Mouse (Mus musculus) heart, adult 18-20 months (tissue): ENCODE data around the gene Eif4e3. TPM values are rescaled to one million over a fixed set of nuclear protein-coding genes. Genes with fewer than 3 reads are reported as not detected.
A peak's percentile ranks its signal among the peaks of the same experiment; 100 is the strongest.

Source experiments
- DNase-seq, 2 experiments: peaks; one replicate each; pipeline ENCODE4 v3.0.0; 2021 to 2022; ENCODE audit warnings: mixed read lengths in 1 of 2
- total RNA-seq, 2 experiments: library from RNA; stranded (reverse); gene quantifications; 2 replicates each; pipeline ENCODE4 v1.2.3; 2021

Gene Eif4e3
- total RNA-seq, 2 experiments from 2014 or later: 44.5 to 45.6 TPM

DNA sequence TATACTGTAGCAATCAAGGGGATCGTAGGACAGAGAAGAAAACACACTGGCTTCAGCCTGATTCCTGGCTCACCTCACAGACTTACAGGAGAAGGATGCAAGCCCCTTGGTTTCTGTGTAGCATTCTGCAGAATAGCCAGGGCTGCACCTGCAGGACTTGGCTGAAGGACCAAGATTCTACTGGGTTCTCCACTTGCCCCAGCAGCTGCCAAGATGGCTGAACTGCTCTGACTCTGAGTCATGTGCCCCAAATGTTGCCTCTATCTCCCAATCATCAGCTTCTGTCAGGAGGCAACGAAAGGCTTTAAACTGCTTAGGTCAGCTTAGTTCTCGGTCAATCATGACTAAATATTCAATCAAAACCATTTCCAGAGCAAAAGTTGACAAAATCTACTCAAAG is 42.0 kb downstream of the Eif4e3 start:
- no peak for DNase-seq

DNA sequence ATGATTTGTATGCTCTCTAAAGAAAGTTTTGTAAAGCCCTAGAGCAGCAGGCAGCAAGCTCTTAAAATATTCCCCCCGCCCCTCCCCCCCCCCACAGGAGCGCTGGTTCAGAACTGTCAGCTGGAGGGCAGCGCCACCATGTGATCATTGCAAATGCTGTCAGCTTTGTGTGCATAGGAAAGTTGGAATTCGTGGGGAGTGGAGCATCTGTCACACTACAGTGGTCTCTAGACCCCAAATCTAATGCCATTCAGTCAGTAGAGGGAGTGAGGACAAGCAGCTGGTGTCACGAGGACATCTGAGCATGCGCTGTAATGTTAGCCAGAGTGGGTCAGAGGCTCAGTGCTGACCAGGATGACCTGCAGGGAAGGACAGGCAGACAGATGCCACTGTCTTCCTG is 42.9 kb downstream of the Eif4e3 start:
- peak in 1 of 2 experiments; percentile 34 for DNase-seq

DNA sequence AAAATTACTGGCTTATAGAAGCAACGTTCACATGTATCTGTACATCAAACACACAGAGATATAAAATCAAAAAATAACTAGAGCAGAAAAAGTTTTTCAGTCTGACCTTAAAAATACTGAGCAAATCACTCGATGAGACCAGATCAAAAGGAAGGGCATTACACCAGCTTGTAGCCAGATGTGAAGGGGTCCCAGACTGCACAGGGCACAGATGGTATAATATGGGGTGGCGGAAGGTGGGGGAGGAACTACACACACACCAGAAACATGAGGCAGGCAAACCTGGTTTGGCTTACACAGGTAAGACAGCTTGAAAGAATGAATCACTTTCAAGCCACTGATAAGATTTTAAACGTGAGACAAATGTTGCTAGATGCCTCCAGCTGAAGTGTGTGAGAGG is 45.4 kb downstream of the Eif4e3 start:
- DNase-seq: no peak

DNA sequence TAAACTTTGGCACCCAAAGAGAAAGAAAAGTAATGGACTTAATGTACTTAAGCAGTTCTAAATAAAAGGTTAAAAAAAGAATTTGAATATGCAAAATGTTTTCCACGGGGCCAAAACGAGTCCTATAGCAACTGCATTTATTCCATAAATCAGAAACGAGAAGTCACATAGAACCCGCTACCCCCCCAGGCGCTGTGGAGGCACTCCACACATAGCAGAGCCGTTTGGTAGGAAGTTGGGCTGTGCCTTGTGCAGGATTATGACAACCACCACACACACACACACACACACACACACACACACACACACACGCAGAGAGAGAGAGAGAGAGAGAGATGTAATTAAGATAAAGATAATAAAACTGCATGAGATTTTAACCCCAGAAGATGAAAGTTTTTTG is 46.1 kb downstream of the Eif4e3 start:
- DNase-seq: no peak

DNA sequence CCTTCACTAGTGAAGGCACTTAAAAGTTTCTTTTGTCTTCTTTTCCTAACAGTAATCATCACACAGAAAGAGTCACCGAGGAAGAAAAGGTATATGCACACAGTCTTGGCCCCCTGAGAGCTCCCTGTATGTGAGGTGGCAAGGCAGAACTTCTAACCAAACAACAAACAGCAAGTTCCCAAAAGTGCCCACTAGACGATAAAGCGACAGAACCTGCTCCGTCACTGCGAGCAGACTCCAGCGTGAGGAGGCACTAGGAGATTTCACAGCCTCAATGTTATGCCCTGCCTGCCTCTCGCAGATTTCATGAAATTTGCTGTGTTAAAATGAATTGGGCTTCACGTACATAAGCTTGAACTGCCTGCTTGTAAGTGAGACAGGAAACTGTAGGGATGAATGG is 46.6 kb downstream of the Eif4e3 start:
- DNase-seq: no peak

DNA sequence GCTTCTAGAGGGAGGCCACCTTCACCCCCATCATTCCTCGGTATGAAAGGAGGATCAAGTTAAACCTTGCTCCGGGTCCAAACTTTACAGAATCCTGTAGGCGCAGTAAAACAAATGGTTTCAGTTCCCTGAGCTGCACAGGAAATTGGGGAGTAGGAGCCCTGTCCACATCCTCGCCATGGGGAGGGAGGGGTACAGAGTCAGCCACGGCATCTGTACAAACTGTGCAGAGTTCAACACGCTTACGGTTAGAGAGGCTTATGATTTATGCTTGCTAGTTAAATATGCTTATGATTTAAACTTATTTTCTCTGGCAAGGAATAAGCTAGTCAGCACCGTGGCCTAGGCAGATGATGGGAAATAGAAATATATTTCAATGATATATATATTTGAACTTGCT is 47.1 kb downstream of the Eif4e3 start:
- peak in 1 of 2 experiments; percentile 31 for DNase-seq

DNA sequence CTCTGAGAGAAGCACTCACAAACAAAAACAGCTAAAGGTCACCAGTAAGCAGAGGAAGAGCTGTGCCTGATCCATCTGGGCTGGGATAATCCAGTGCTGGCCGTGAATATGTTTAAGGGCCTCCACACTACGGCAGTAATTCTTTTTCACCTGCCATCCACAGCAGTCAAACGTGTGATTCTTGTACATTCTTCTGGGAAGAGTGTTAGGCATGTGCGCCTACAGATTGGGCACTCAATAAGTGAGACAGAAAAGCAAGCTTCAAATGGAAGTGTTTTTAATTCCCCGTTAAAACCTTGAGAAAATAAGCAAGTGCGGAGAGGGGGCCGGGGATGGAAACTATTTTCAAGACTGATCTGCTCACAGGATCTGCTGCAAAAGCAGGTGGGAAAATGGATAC is 48.7 kb downstream of the Eif4e3 start:
- DNase-seq: no peak

DNA sequence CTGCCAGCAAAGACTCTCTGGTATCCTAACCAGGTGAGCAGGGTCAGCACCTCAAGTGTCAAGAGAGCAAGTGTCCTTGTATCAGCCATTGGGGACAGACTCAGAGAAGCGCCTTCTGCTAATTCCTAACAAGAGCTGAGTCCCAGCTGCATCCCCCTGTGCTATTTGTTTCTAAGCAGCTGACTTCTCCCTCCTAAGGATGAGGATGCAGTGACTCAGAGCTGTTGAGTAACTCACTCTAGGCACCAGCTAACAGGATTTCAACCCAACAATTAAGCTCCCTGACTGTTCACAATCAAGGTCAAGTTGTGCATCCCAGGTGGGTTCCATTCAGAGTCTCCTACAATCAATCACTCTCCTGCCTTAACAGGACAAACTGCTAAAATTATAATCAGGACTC is 49.2 kb downstream of the Eif4e3 start:
- no peak for DNase-seq

DNA sequence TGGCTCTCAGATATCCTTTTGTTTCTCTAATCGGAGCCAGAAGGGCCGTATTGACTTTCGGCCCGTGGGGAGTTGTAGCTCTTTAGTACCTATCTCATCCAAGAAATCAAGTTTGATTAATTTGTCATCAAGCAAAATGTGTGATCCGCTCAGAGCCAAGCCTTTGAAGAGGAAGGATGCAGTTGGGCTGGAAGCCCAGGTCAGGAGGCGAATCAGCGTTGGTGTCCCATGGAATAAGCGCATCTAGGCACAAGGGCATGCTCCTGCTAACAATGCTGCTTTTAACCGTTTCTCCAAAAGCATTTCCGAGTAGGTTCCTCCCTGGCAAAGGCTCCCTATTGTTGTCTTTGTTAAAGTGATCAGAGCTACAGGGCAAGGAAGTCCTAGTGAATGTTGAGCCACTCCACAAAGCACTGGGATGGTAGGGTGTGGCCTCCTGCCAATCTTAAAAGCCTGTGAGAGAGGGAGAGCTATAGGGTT is 51.3 kb downstream of the Eif4e3 start:
- peak in 1 of 2 experiments; percentile 34 for DNase-seq

DNA sequence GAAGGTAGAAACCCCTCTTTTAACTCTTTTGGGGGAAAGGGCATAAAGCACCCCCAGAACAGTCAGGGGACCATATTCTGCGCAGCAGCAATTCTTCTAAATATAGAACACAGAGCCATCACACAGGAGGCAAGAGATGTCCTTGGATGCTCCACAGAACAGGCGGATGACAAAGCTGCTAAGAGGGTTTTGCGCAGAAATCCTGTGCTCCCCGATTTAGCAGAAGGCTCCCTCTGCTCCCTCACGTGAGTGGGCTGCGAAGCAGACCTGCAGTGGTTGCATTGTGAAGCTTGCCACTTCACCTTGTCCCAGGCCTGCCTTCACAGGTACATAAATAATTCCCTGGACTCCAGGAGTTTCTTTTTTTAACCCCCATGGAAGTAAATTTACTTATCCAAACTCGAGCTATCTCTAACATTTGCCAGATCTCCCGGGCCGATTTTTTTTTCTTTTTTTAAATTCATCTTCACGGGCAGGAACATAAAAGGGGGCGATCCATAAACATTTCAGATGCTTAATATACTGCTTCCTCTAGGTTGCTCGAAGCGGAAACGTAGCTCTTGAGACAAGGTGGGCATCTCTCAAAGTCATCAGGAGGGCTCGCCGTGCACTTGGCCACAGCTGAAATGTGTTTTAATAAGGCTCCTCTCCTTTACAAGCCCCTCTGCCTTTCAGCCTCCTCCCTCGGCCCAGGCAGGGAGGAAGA is 51.9 kb downstream of the Eif4e3 start:
- no peak for DNase-seq

DNA sequence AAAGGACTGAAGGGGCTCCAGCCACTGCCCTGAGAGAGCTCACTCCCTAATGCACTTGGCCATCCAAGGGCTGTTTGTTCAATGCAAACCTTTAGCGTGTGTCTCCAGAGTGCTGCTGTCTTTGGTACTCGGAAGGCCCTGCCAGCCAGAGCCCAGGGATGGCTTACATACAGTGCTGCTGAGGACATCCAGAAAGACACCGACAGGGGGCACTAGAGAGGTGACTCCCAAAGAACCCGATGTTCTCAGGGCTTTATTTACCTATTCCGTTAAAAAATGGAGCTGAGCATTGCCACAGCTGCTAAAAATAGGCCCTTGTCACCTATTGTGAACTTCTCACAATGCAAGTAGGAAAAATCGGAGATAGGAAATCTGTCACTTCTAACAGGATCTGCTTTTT is 54.7 kb downstream of the Eif4e3 start:
- no peak for DNase-seq

DNA sequence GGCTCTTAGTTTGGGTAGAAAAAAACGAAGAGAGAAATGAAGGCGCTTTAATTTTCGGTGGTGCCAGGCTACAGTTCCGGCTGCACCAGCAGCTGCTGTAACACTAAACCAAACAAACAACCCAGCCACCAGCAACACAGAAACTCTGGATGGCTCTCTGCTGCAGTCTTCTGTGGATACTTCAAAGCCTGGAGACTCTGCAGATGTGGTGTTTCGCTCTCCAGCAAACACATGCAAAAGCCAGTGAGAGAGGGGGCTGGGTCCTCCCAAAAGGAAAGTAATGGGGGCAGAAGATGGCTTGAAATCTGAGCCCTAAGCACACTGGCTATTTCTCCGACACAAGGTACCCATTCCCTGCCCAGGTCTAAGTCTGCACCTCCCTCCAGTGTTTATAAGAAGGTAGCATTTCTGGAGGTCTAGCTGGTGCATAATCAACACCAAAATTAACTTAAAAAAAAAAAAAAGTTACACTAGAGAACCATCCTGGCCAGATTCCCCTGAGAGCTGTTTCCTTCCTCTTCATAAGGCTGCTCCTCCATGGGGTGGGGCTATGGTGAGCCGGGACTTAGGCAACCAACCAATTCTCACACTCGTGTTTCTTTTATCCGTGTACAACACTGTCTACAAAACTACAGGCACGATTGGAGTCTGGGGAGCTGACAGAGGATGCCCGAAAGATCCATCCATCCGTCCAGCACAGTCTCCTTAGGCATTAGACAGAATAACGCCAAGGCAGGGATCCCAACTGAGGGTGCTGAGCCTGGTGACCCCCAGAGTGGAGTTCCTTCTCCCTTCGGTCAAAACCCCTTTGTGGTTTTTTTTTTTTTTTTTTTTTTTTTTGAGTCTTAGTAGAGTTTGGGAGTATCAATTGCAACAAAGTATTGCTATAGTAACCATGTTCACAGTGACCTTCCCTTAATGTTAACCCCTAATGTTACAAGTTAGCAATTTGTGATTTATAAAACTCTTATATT is 55.8 kb downstream of the Eif4e3 start:
- DNase-seq: peak; percentile 38 to 50

DNA sequence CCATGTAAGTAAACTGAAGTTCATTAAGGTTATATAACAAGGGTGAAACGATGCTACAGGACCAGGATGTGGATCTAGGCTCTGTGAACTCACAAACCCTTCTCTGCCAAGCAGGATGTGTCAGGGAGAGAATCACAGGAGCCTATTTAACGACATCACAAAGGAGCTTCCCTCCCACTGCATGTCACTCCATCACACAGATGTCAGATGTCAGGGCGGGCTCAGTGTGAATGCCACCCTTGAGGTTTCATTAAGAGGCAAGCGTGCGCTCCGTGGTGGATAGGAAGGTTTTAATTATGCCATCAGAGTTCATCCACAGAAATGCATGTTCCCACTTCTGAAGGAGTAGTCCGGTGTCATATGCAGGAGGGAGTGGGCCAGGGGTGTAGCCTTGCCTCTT is 60.5 kb downstream of the Eif4e3 start:
- DNase-seq: no peak

DNA sequence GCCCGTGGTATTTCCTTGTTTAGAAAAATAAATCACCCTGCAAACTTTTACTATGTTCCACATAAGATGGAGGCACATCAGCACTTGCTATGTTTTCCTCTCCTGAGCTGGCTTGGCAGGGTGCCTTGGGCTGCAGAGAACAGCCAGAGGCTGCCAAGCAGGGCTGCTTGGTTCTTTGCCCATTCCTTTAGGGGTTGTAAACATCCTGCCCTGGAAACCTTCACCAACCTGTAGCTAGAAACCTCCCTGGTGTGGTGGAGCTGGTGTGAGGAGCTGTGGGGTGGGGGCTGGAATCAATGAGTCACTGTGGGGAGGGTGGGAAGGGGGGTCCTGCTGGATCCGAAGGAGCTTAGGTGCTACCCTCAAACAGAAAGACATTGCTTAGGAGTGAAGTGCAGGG is 61.8 kb downstream of the Eif4e3 start:
- peak; percentile 40 to 52 for DNase-seq

DNA sequence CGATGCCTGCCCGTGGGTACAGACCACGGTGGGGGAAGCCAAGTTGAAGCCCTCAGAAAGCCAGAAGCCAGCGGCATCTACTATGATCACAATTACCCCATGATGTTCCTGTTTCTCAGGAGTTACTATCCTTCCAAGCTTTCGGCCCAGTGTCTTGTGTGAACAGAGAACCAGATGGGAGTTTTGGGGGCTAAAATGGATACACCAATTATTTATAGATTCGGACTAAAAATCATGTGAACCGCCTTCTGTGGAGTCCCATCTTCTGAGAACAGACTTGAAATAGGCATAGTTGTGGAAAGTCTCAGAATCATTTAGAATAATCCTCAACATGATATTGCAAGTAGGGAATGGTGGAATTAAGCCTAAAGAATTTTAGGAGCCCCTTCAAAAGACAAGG is 64.1 kb downstream of the Eif4e3 start:
- no peak for DNase-seq

DNA sequence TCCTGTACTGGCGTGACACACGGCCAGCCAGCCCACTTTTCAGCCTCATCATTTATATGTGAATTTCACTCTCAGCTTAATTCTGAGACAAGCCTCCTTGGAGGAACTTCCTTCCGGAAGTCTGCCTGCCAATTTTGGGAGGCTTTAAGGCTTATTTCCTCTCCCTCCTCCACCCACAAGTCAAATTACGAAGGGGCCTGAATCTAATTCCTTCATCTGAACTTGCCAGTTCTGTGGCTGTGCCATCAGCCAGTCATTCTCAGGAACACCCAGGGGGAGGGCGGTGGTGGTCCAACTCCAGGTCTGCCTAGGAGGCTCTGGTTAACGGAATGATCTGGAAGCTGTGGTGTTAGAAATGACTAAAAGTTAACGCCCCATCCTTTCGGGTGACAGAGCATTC is 65.7 kb downstream of the Eif4e3 start:
- DNase-seq: peak; percentile 25 to 27

DNA sequence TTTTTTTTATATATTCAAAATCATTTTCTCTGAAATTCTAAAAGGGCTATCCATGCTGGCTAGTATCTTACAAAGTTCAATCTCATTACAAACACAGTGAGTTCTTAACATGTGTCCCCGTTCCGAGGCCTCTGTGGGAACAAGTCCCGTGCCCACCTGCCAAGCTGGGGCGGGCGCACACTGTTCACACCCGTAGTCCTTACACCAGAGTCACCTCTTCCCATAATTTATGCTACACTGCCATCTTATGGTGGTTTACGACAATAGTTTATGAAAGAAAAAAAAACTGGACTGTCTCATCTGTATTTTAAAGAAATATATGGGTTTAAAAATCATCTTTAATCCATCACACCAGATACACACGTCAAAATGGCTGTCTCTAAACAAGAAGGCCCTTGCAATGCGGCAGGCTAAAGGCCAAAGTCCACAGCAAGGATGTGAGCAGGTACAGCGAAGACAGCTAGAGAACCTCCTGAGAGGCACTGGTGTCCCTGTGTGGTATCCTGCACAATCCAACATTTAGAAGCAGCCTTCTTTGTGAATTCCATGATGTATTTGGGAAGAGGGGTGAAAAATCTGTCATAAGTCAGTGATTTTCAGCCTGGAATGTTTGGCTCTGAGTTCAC is 66.3 kb downstream of the Eif4e3 start:
- DNase-seq: peak; percentile 42 to 78

DNA sequence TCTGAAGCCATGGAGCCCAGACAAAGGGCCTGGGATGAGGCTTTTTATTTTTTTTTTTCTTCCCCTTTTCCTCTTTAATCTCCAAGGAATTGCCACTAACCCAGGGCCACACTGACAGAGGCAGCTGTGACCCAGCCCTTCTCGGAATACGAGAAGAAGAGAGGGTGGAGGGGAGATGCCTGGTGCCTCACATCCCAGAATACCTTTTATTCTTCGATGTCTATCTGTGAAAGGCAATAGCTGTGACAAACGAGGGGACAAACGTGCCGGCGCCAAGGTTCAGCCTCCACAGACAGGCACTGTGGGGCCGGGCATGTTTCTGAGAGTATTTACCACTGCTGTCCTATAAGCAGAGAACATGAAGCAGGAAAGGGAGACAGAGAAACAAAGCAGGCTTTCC is 66.9 kb downstream of the Eif4e3 start:
- peak in 1 of 2 experiments; percentile 7 for DNase-seq

DNA sequence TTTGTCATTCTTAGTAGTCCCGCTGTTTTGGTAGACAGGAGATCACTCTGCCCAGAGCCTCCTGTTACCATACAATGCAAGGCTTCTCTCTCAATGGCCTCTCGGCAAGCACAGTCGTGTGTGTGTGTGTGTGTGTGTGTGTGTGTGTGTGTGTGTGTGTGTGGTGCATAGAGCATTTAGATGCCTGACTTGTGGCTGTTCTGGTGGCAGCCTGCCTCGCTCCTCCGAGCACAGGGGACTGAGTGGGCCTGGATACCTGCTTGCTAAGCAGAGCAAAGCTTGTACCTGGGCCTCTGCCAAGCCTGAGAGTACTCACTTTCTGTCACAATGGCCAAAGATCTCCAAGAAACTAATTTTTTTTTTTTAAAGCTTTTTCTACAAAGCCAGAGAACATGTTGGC is 67.3 kb downstream of the Eif4e3 start:
- peak in 1 of 2 experiments; percentile 7 for DNase-seq

DNA sequence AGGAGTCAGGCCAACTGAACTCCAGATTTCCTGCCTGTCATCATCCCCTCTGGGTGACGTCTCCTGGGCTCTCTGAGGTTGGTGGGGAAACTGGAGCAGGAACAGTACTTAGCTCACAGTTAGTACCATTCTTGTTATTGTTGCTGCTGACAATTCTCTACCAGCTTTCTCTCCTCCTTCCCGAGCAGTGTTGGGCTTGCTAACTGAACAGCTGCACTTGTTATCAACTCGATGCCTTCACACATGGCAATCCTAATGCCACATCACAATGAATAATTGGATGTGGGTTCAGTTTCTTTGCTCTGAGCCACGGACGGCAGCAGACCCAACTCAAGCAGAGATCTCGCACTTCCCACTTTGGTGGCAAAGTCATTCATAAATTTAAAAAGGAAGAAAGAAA is 89.5 kb downstream of the Eif4e3 start:
- no peak for DNase-seq

DNA sequence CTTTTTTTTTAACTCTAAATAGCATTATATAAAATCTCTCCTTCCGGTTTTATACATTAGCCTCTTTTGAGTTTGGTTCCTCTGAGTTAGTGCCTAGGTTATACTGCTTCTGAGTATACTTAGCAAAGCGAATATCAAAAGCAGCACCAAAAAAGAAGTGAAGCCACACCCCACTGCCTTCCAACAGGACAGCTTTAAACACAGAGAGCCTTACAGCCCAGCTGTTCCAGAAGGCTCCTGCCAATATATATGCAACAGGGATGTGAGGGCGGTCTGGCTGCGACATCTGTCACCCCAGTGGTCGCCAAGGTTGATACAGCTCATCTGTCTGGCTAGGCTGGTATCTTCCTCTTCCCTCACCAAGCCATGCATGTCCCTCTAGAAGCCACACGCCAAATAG is 90.9 kb downstream of the Eif4e3 start:
- DNase-seq: no peak
